Mouse (Mus musculus): Measurements from ENCODE around the gene Cldn16. TPM values are rescaled to one million over a fixed set of nuclear protein-coding genes. Genes with fewer than 3 reads are reported as not detected.
"Not testable (repeated sequence)": the region's sequence is repeated elsewhere in the genome, so short reads cannot be mapped to it uniquely, and the experiment has no call there.

Gene Cldn16
- total RNA-seq (2021): not detected

DNA sequence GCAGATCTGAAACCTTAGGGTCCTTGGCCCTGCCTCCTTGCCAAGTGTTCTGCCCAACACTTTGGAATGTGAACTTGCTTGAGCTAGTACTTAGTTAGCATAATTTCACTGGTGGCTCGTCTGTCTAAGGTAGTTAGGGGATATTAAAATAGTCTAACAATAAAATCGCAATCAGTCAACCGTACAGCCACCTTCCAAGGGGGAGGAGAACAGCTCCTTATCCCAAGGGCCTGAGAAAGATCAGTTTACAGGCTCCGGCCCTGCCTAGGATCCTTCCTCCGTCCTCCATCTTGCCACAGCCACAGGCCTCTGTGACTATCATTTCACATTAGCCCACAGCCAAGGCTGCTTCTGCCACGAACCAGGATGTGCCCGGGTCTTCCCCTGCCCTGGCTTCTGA is at the start of gene Cldn16:
Gene Cldn16, plus strand, starts transcription at position 301 of the 400 bp plus-strand sequence.
- intact Hi-C loops (cut with DNase I): no loop called here
- DNase-seq (ENCODE audit: low spot score): no peak

DNA sequence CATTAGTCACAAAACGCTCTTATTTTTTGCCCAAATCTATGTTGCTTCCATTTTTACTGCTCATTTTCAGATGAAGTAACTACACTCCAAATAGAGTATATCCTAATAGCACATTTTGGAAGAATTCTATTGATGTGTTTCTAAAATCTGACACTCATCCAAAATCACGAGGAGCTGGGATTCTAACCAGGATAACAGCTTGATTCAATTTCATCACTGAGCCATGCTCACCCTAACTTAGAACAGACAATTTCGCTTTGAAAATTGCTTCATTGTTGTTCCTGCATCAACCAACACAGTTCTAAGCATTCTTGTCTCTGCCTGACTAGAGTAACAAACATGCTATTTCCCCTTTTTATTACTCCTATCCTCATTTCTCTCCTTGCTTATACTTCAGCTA is 44.3 kb upstream of the Cldn16 start:
- DNase-seq (ENCODE audit: low spot score): no peak
- intact Hi-C loops (cut with DNase I): no loop called here

DNA sequence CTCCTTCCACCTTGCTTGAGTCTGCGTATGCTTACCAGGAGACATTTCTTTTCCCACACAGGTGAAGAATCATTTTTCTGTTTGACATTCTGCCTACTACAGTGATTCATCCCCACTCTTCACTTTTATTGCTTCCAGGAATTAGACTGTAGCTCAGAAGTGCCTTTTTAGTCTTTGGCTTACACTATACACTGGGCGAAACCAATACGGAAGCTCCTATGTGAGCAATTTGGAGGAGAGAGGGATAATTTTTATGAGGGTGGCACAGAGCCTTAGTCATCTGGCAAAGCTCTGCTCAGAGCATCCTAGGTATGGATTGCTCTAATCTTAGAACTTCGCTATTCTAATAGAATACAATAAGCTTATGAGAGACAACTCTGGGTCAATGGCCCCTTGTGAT is 40.9 kb upstream of the Cldn16 start:
- intact Hi-C loops (cut with DNase I): no loop called here
- DNase-seq (ENCODE audit: low spot score): no peak

DNA sequence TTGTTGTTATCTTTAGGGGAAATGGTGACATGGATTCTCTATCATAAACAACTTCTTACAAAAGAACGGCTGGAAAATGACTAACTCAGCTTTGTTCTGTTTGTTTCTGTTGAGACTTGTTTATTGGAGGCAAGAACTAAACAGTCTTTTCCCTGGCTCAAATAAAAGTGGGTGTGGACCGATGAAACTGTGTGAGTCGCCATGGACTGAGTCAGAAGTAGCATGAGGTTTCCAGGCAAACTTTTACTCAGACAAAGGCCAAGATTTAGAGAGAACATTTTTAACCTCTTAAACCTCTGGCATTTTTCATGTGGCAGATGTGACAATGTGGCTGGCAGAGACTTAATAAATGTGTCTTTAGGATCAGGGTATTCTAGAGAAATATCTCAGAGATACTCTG is 32.7 kb upstream of the Cldn16 start:
- intact Hi-C loops (cut with DNase I): no loop called here

DNA sequence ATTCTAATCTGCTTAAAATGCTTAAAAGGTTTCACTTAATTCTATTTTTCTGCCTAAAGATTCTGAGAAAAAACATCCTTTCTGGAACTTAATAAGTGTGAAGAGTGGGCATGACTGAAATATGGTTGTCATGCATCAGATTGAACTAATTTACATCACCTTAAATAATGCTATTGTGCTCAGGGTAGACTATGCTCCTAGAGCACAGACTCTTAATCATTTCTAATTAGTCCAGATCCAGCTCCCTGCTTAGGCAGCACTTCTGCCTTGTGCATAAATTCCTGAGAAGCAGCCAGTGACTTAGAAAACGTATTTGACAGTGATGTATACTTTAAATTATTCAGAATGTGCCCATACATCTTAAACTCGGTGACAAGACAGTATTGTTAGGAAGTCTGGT is 29.4 kb upstream of the Cldn16 start:
- DNase-seq (ENCODE audit: low spot score): no peak
- intact Hi-C loops (cut with DNase I): no loop called here

More for the DNA sequence above, 32.7 kb upstream of the Cldn16 start:
- no peak for DNase-seq (ENCODE audit: low spot score)

DNA sequence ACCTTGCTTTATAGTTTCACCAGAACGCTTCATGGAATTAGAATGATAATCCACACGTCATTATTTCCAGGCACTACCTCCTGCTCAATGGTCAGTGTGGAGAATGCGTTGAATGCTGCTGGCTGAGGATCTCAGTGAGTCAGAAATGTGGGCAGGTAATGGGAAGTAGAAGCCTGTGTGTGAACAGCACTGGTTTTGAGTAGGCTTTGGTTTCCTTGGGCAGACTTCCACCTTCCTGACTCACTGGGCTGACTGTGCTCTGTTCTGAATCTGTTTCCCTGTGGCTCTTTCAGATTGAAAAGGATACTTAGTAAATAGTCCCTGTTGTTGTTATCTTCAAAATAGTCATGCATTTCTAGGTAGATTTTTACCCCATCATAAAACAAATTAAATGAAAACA is 22.9 kb upstream of the Cldn16 start:
- intact Hi-C loops (cut with DNase I): no loop called here
- DNase-seq (ENCODE audit: low spot score): no peak

DNA sequence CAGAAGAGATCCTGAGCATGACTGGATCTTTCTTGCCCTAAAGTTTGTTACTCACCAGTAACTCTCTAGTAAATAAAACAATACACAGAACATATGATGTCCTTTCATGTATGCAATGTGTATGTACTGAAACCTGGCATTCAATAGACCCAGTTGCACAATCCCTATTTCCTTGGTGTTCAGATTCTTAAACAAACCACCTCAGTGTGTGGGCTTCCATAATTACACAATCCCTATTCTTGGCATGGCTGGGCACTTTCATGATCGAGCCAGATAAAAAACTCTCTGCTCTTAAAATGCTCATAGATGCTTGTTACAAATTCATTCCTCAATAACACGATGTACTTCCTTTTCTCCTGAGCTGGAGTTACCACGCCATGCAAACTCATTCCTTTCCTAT is 21.8 kb upstream of the Cldn16 start:
- intact Hi-C loops (cut with DNase I): no loop called here

DNA sequence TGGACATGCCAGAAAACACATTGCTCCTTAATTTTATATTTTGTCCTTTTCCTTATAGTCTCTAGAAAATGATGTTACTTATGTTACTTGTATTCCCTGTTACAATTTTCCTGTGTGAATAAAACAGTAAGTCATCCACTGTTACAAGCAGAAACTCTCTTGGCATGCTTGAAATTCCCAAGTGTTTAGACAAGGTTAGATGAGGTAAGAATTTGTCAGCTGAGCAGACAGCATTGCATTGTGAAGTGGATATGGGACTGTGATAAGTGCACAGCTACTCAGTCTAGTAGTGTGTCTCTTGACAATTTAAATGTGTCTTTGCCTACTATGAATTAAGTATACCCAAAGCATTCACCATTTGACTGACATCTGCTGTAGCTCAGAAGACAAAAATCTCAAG is 18.1 kb upstream of the Cldn16 start:
- DNase-seq (ENCODE audit: low spot score): no peak
- intact Hi-C loops (cut with DNase I): no loop called here

More for the DNA sequence above, 21.8 kb upstream of the Cldn16 start:
- DNase-seq (ENCODE audit: low spot score): no peak

DNA sequence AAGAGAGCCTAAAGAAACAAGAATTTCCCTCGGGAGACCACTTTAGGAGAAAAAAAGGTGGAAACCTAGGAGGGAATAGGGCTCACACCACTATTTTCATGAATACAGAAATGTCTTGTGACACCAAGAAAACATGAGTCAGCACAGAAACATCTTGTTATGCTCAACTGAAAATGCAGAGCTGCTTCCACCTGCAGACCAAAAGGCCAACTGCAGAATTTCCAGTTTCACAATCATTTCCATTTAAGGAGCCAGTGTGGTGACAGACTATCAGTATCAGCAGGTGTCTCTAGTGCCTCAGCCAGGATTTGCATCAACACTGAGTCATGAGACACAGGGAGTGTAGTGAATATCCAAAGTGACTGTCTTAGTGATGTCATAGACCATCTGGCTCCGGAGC is 15.3 kb upstream of the Cldn16 start:
- intact Hi-C loops (cut with DNase I): no loop called here
- peak; percentile 1 for DNase-seq (ENCODE audit: low spot score)

DNA sequence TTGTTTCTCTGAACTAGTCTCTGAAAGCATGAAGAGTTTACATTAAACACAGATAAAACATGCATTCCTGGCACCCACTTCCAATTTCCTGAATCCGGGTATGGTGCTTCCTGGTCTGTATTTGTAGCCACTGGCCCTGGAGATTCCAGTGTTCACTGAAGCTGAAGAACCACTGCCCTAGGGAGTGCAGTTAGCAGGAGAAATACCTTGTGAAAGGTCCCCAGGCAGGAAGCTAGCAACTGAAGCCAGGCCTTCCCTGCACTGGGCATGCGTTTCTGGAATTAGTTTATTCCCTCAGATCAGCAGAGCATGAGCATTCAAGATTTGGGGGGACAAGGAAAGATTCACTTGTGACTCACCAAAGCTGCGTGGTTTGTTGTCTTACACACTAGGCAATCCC is 8.8 kb upstream of the Cldn16 start:
- DNase-seq (ENCODE audit: low spot score): no peak
- intact Hi-C loops (cut with DNase I): no loop called here

DNA sequence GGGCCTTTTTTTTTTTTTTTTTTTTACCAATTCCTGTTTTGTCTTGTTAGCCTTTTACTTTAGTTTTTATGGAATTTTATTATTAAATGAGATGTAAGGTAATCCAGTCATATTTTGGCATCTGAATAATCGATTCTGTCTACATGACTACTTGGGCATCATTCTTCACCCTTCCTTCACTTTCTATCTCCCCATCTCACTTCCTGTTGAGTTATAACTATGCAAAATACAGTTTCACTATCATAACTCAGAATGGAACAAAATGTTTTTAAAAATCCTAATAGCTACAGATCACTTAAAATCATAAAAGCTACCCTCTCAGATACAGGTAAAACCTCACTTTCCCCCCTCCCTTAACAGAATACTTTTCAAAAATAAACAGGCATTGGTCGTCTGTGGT is 6.8 kb upstream of the Cldn16 start:
- DNase-seq (ENCODE audit: low spot score): no peak
- intact Hi-C loops (cut with DNase I): no loop called here

DNA sequence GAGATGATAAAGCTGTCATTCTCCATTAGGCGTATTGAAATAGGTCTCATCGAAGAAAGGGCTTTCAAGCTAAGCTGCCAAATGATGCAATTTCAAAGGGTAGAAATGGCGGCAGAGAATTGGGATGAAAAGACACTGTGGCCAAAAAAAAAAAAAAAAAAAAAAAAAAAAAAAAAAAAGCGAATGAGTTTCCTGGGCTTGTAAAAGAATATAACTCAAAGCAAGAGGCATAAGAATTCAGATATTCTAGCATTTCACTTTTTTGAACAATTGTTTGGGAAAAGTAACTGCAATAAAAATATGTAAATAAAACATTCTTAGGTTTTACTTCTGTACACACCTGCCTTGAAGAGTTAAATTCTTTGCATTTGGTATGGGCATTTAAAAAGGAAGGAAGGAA is 3.6 kb downstream of the Cldn16 start:
- DNase-seq (ENCODE audit: low spot score): no peak
- intact Hi-C loops (cut with DNase I): no loop called here

DNA sequence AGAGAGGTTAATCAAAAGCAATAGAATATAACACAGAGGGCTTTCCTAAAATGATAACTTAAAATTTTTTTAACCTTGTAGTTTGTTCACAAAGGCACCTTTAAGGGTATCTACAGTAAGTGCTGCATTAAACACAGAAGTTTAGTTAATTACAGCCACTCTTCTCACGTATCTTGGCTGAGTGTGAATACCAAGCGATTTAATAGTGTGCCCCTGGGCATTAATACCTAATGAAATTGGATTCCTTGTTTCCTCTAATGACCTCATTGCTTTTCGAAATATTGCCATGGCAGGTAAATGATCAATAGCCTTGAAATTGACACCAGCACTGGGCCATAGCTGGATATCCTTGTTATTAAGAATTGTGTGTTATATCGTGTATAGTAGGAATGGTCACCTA is 8.3 kb downstream of the Cldn16 start:
- intact Hi-C loops (cut with DNase I): no loop called here
- no peak for DNase-seq (ENCODE audit: low spot score)

DNA sequence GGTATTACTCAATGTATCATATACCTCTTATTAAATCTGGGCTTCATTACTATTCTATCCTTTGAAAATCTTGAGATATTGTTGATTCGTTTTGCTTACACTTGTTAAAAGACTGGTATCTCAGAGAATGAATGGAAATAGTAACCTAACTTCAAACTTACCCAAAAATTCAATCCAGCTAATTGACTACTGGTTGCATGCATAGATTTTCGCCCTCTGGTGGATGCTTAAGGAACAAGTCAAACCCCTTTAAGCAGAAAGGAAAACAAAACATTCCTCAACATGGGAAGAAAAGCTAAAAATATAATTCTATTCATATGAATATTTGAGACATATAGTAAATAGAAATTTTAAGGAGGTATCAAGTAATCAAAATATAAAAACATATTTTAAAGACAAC is 32.8 kb downstream of the Cldn16 start:
- intact Hi-C loops (cut with DNase I): loop anchor here (2.0 kb wide), 1 partner anchor 261 kb away; no protein-coding TSS in a partner anchor
- DNase-seq (ENCODE audit: low spot score): no peak

DNA sequence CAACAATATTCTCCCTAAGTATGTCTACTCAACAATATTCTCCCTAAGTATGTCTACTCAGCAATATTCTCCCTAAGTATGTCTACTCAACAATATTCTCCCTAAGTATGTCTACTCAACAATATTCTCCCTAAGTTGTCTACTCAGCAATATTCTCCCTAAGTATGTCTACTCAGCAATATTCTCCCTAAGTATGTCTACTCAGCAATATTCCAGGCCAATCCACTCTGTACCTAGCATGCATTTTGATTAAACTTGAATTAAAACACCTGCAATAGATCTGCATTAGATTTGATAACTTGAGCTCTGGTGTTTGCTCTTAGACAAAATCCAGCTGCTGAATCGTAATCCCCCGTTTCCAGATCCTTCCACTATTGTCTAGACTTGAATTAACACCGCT is 36.8 kb downstream of the Cldn16 start:
- DNase-seq (ENCODE audit: low spot score); intact Hi-C loops (cut with DNase I): not testable (repeated sequence)

DNA sequence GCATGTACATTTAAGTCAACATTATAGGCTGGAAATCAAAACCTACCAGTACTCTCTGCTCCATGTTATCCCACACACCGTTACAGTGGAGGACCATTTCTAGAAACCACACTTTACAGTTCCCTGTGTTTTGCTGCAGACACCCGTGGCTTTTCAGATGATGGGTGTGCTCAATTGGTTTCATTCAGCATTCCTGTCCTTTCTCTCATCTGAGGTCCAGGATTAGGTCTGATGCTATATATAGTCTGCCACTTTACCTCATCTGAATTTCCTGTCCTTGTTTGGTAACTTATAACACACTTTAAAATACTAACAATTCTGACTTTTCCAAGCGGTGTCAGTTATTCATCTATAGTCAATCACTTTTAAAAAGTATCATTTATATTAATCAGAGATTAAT is 37.8 kb downstream of the Cldn16 start:
- DNase-seq (ENCODE audit: low spot score): no peak
- intact Hi-C loops (cut with DNase I): no loop called here

DNA sequence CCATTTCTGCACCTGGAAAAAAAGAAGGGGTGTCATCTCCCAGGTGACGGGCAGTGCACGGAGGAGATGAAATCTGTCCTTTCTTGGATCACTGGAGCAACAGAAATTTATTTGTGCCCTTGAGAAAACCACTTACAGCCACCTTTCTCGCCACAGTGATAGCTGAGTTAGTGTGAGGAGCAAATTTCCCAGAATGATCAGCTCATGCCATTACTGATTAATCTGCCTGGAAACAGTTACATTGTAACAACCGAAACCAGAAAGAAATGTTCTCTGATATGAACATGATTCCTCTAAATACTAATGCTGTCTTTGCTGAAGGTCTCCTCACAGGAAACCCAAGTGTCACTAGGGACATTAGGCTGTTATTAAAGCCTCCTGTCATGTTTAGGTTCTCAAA is 42.0 kb downstream of the Cldn16 start:
- intact Hi-C loops (cut with DNase I): no loop called here
- no peak for DNase-seq (ENCODE audit: low spot score)

DNA sequence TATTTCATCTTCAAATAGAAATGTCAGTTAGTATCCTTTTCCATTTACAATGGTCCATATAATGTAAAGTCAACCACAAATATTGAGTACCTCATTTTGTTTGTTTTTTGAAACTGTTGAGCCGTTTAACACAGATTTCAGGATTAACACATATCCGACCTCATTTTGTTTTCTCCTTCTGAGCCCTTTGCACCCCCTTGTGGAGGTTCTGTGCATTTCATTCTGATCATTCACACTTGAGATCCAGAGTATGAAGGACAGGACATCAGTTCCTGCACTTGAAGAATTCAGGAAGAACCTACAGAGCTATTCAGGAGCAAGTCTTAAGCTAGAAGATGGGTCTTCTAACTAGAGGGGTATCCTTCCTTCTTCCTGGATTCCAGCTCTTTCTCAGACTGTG is 56.7 kb downstream of the Cldn16 start:
- DNase-seq (ENCODE audit: low spot score): no peak
- intact Hi-C loops (cut with DNase I): no loop called here

DNA sequence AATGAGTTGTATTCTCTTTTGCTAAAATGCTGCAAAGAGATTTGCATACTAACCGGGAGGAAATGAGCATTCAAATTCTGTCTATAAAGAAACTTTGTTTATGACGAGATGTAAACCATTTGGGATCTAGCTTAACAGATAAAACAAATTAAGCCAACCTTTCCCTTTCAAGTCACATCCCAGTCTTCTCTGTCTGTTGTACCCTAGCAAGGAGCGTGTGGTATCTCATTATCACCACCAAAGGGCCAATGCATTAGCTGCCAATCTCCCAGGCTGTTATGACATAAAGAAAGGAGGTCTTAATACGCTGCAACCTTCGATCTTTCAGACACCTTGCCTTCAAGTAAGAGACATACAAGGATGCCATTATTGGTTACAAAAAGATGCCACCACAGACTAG is 62.9 kb downstream of the Cldn16 start:
- intact Hi-C loops (cut with DNase I): no loop called here
- no peak for DNase-seq (ENCODE audit: low spot score)

DNA sequence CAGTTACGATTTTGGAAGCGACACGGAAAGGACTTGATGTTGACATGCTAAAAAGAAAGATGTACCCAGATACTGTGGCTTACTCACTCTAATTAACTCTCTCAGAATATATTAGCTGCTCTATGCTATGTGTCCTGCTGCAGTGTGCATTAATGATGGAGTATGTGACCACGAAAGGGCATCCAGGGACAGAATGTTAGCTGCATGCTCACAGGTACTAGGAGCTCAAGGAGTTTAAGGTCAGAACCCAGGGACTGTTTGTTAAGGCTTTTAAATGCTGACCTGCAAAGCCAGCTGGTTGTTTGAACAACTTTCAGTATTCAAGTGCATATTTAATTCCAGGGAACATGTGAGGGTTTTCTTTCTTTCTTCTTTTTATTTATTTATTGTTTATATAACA is 63.7 kb downstream of the Cldn16 start, which contains the start of gene Tmem207:
Gene Tmem207, minus strand, starts transcription at position 101 of the 400 bp plus-strand sequence.
- no peak for DNase-seq (ENCODE audit: low spot score)
- intact Hi-C loops (cut with DNase I): no loop called here

DNA sequence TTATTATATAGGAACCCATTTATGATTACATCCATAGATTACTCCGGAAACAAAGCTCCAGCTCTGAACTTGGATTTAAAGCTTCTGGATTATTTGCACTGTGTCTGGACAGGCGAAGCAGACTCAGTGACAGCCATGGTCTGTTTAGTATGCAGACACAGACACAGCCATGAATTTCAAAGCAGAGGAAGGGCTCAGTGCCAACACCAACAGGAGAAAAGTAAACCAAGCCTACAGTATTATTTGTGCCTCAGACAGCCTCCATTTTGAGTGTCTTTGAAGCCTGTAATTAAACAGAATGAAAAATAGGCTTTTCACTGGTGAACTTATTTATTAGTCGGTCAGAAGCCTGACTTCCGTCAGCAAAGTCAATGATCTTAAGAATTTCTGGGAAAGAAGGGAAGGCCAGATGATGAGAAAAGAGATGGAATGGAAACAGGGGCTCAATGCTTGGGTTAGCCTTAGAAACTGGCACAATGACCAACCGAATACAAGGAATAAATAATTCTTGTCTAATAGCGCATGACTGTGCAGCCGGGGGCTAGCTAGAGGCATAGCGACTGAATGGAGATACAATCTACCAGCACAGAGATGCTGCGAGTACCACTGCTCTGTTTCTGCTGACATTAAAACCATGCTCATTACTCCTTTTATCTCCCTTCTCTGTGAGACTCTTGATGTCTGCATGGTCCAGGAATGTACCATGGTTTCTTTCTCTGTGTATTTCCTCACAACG is 65.2 kb downstream of the Cldn16 start:
- intact Hi-C loops (cut with DNase I): no loop called here

DNA sequence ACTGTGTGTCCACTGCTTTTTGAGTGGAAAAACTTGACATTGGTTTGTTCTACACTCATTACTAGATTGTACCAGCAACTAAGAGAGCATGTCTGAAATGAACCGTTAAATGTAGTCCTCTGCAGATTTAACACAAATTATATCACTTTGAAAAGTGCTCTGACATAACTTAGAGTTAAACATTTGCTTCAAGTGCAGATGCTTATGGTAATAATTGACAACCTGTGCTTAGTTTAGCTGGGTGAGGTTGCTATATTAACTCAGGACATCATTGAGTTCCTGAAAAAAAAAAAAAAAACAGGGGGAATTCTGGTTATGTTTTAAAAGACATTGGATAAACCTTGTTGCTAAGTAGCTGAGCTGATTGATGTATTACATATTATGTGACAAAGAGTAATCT is 67.5 kb downstream of the Cldn16 start:
- DNase-seq (ENCODE audit: low spot score): no peak
- intact Hi-C loops (cut with DNase I): no loop called here

More for the DNA sequence above, 65.2 kb downstream of the Cldn16 start:
- DNase-seq (ENCODE audit: low spot score): no peak
